18 mouse cellular contexts compared by ENCODE assay signal in the genomic region with DNA sequence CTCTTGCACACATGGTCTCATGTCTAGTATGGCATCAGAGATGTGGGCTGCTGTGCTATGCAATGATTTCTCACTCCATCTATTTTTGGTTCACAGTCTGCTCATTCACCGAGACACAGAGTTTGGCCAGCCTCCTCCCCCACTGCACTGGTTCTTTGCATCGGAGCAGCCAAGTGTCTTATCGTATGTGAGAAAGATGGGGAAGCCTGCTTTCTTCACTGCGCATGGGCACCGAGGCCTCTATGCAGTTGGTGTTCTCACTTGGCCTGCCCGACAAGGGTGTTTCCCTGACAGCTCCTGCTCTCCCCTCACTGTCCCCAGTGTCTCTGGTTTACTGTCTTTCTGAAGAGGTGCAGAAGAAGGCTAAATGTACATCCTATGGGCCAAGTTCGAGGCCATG. TPM values are rescaled to one million over a fixed set of nuclear protein-coding genes. Genes with fewer than 3 reads are reported as not detected.
A peak's percentile ranks its signal among the peaks of the same experiment; 100 is the strongest.
DNase-seq lines count a peak whose midpoint lies in the region; ATAC-seq lines count a peak whose summit lies in the region.
"Had no signal": no experiment of that assay in that cellular context is flagged by ENCODE, and none has a peak within 500 bp of the region (broad histone marks: within the 10 kb centered on the region; RNA-seq: fewer than 3 reads in every experiment).

No protein-coding gene starts in this region.

- H3K4me1 ChIP-seq in heart, embryonic 13.5 days = peaks cover 13% of the 10 kb centered on the region
- H3K4me1 ChIP-seq: limb, embryonic 13.5 days had no signal

- H3K4me2 ChIP-seq in heart, embryonic 13.5 days = no peak overlapping the region
- H3K4me2 ChIP-seq: limb, embryonic 13.5 days had no signal

- H3K36me3 ChIP-seq in heart, embryonic 13.5 days = no peaks in the 10 kb centered on the region
- H3K36me3 ChIP-seq: limb, embryonic 13.5 days; midbrain, embryonic 10.5 days had no signal

- peak overlapping the region; percentile 16; the same call in 1 of the 2 replicates for H3K27ac ChIP-seq in heart, embryonic 13.5 days (replicated peaks)
- H3K27ac ChIP-seq: limb, embryonic 13.5 days; midbrain, embryonic 10.5 days; stomach, postnatal 0 days had no signal

- DNase-seq in heart, postnatal 4 days = no peak
- peak; percentile 25 for DNase-seq in lung, postnatal 10 days
- no peak for DNase-seq in lung, postnatal 14 days
- peak; percentile 62 to 78 for DNase-seq in left cerebral cortex, postnatal 36 days (ENCODE audit: low spot score in 2 of 2)
- DNase-seq in cerebellum, adult 18-20 months = no peak
- no peak for DNase-seq in testis, postnatal 14 days (ENCODE audit: low spot score)
- DNase-seq in Muller cell, postnatal 12 days (ENCODE audit: inconsistent ontology term) = no peak
- DNase-seq: cerebellum, adult 2 months; embryo, embryonic 11 days; gastrocnemius, postnatal 10 days; kidney, postnatal 14 days; liver, postnatal 0 days; spleen, adult 18-20 months had no signal

- H3K4me3 ChIP-seq in heart, embryonic 13.5 days = no peak overlapping the region
- H3K4me3 ChIP-seq: limb, embryonic 13.5 days; midbrain, embryonic 10.5 days; myocyte had no signal

- intact Hi-C loops in left cerebral cortex, postnatal 36 days (cut with DNase I) = no loop called here

- H3K9ac ChIP-seq in heart, embryonic 13.5 days = no peak overlapping the region
- H3K9ac ChIP-seq: limb, embryonic 13.5 days; liver, postnatal 0 days had no signal

- WGBS in heart, embryonic 13.5 days = 32% methylated on average over 7 of the region's 7 CpGs

- H3K27me3 ChIP-seq in heart, embryonic 13.5 days (replicated peaks) = peaks cover 23% of the 10 kb centered on the region

- no peak for ATAC-seq in heart, embryonic 13.5 days (ENCODE audit: extremely low read depth, insufficient number of reproducible peaks, low FRiP score, low TSS enrichment)
- ATAC-seq: liver, postnatal 0 days had no signal

- no peaks in the 10 kb centered on the region for H3K9me3 ChIP-seq in heart, embryonic 13.5 days
- H3K9me3 ChIP-seq: limb, embryonic 13.5 days; midbrain, embryonic 10.5 days had no signal

RNA-seq across cellular contexts. Expression of a gene that starts 12.2 kb away (rescaled TPM):
- 2.5 and 3.2 TPM in 2 replicates for polyA plus RNA-seq in heart, embryonic 13.5 days (2015; fragmentation: Nextera tagmentation; extraction: Ambion mirVana)
- total RNA-seq in heart, postnatal 4 days (2021) = 1 to 10 TPM; 4.6 to 4.8 TPM
- total RNA-seq in left cerebral cortex, postnatal 36 days (2021) = 100 to 1,000 TPM; 135 to 142 TPM

RNA-seq across cellular contexts. Expression of a gene that starts 16.6 kb away (rescaled TPM):
- 1.3 and 3.5 TPM in 2 replicates for polyA plus RNA-seq in heart, embryonic 13.5 days (2015; fragmentation: Nextera tagmentation; extraction: Ambion mirVana)
- not detected for total RNA-seq in heart, postnatal 4 days (2021)
- not detected for total RNA-seq in left cerebral cortex, postnatal 36 days (2021)
- polyA plus RNA-seq: cerebellum, adult 2 months had no signal

Comparison
In these comparisons a context has a peak if more than half of its experiments do, and no peak if none do; other contexts are left out.
1. DNase-seq: peak in lung, postnatal 10 days (single experiment) and left cerebral cortex, postnatal 36 days (2 of 2); none in heart, postnatal 4 days (single experiment), lung, postnatal 14 days (single experiment), cerebellum, adult 18-20 months (0 of 2), testis, postnatal 14 days (single experiment) and Muller cell, postnatal 12 days (single experiment).
2. RNA of a gene that starts 12.2 kb away (total RNA-seq): 135 to 142 TPM in left cerebral cortex, postnatal 36 days; 4.6 to 4.8 TPM in heart, postnatal 4 days; every median in the first group is over 10 times any median in the second.